ENCODE assay signal across 15 mouse cellular contexts in genomic region chr2:155093418-155093817, GRCm38 (mm10).
"Had no signal": no experiment of that assay in that cellular context is flagged by ENCODE, and none has a peak within 500 bp of the region (broad histone marks: within the 10 kb centered on the region; RNA-seq: fewer than 3 reads in every experiment).

No protein-coding gene starts in this region.

- H3K4me1 ChIP-seq: midbrain, embryonic 12.5 days; neural tube, embryonic 13.5 days had no signal

- H3K36me3 ChIP-seq: intestine, embryonic 15.5 days; kidney, embryonic 15.5 days; limb, embryonic 10.5 days; midbrain, embryonic 12.5 days; neural tube, embryonic 13.5 days had no signal

- DNase-seq: kidney, adult 18-20 months; kidney, postnatal 14 days; lung, adult 2 months; lung, postnatal 36 days; thymus, adult 2 months; thymus, postnatal 25 days had no signal

- ATAC-seq: intestine, embryonic 15.5 days; lung, postnatal 0 days; midbrain, embryonic 16.5 days had no signal

- H3K27ac ChIP-seq: intestine, embryonic 15.5 days; kidney, embryonic 15.5 days; left cerebral cortex, adult 2 months; limb, embryonic 10.5 days; midbrain, embryonic 12.5 days; neural tube, embryonic 13.5 days; stomach, postnatal 0 days had no signal

- H3K9me3 ChIP-seq: intestine, embryonic 15.5 days; kidney, embryonic 15.5 days; limb, embryonic 10.5 days; midbrain, embryonic 12.5 days; neural tube, embryonic 13.5 days had no signal

- H3K27me3 ChIP-seq: intestine, embryonic 15.5 days; kidney, embryonic 15.5 days; midbrain, embryonic 12.5 days; neural tube, embryonic 13.5 days had no signal

- H3K4me2 ChIP-seq: intestine, embryonic 15.5 days; kidney, embryonic 15.5 days; midbrain, embryonic 12.5 days; neural tube, embryonic 13.5 days had no signal

- H3K4me3 ChIP-seq: intestine, embryonic 15.5 days; kidney, embryonic 15.5 days; left cerebral cortex, adult 2 months; limb, embryonic 10.5 days; midbrain, embryonic 12.5 days; neural tube, embryonic 13.5 days had no signal

- H3K9ac ChIP-seq: intestine, embryonic 15.5 days; kidney, embryonic 15.5 days; midbrain, embryonic 12.5 days; neural tube, embryonic 13.5 days had no signal
